Mouse (Mus musculus): ENCODE data around the gene Kcnmb4. TPM values are rescaled to one million over a fixed set of nuclear protein-coding genes. Genes with fewer than 3 reads are reported as not detected.

Gene Kcnmb4
- 6.0 and 7.0 TPM in 2 replicates for polyA plus RNA-seq (2014; fragmentation: Nextera tagmentation; extraction: Ambion mirVana)

GRCm38 (mm10) chr10:116473759-116474549, at the start of gene Kcnmb4:
TSS of gene Kcnmb4 (minus strand) at chr10:116473878.
- no peaks in the 10 kb centered on the region for H3K27me3 ChIP-seq (ENCODE audit: control insufficient read depth, insufficient read depth, low read length)
- peak within 1 kb of the TSS; percentile 57 for H3K9ac ChIP-seq (replicated peaks; ENCODE audit: low read depth, low read length)
- H3K27ac ChIP-seq (ENCODE audit: low read length): no peak within 1 kb of the TSS
- H3K4me1 ChIP-seq (ENCODE audit: control insufficient read depth, insufficient read depth, low read length): peaks cover 9% of the 10 kb centered on the region
- H3K4me3 ChIP-seq (ENCODE audit: low read depth, low read length): peak within 1 kb of the TSS; percentile 65
- H3K9me3 ChIP-seq (ENCODE audit: control insufficient read depth, low read depth, low read length): no peaks in the 10 kb centered on the region
- H3K36me3 ChIP-seq (ENCODE audit: control insufficient read depth, insufficient read depth, low read length): no peaks in the 10 kb centered on the region
- WGBS: 0% methylated on average over 55 of the region's 92 CpGs
- ATAC-seq (ENCODE audit: insufficient number of reproducible peaks, insufficient read depth, low FRiP score, low read depth): peak; percentile 72
- H3K4me2 ChIP-seq (replicated peaks; ENCODE audit: low read depth, low read length): peak within 1 kb of the TSS; percentile 99

- ATAC-seq (ENCODE audit: insufficient number of reproducible peaks, insufficient read depth, low FRiP score, low read depth): no peak
- H3K4me3 ChIP-seq (ENCODE audit: low read depth, low read length): no peak overlapping the region
- H3K36me3 ChIP-seq (ENCODE audit: control insufficient read depth, insufficient read depth, low read length): no peaks in the 10 kb centered on the region; the same call in none of the 2 replicates
- no peak overlapping the region for H3K4me2 ChIP-seq (replicated peaks; ENCODE audit: low read depth, low read length)
- no peaks in the 10 kb centered on the region for H3K9me3 ChIP-seq (ENCODE audit: control insufficient read depth, low read depth, low read length)
- no peaks in the 10 kb centered on the region for H3K27me3 ChIP-seq (ENCODE audit: control insufficient read depth, insufficient read depth, low read length)
- H3K27ac ChIP-seq (ENCODE audit: low read length): no peak overlapping the region
- H3K9ac ChIP-seq (replicated peaks; ENCODE audit: low read depth, low read length): no peak overlapping the region
- H3K4me1 ChIP-seq (ENCODE audit: control insufficient read depth, insufficient read depth, low read length): no peaks in the 10 kb centered on the region
- 90% methylated on average over 1 of the region's 1 CpGs for WGBS
Measured at GRCm38 (mm10) chr10:116519588-116519987, 45.9 kb upstream of the Kcnmb4 start.

GRCm38 (mm10) chr10:116515590-116515989, 41.9 kb upstream of the Kcnmb4 start:
- Histone ChIP-seq H3K4me1 (ENCODE audit: control insufficient read depth, insufficient read depth, low read length) (no peaks in the 10 kb centered on the region), H3K36me3 (ENCODE audit: control insufficient read depth, insufficient read depth, low read length) (no peaks in the 10 kb centered on the region; the same call in none of the 2 replicates), H3K4me3 (ENCODE audit: low read depth, low read length) (no peak overlapping the region), H3K4me2 (replicated peaks; ENCODE audit: low read depth, low read length) (no peak overlapping the region), H3K9me3 (ENCODE audit: control insufficient read depth, low read depth, low read length) (no peaks in the 10 kb centered on the region), H3K27ac (ENCODE audit: low read length) (no peak overlapping the region), H3K27me3 (ENCODE audit: control insufficient read depth, insufficient read depth, low read length) (no peaks in the 10 kb centered on the region), H3K9ac (replicated peaks; ENCODE audit: low read depth, low read length) (no peak overlapping the region)
- 85% methylated on average over 6 of the region's 6 CpGs for WGBS
- no peak for ATAC-seq (ENCODE audit: insufficient number of reproducible peaks, insufficient read depth, low FRiP score, low read depth)

GRCm38 (mm10) chr10:116515158-116515557, 41.5 kb upstream of the Kcnmb4 start:
- H3K9me3 ChIP-seq (ENCODE audit: control insufficient read depth, low read depth, low read length): no peaks in the 10 kb centered on the region
- 88% methylated on average over 4 of the region's 4 CpGs for WGBS
- no peak overlapping the region for H3K9ac ChIP-seq (replicated peaks; ENCODE audit: low read depth, low read length)
- no peak for ATAC-seq (ENCODE audit: insufficient number of reproducible peaks, insufficient read depth, low FRiP score, low read depth)
- no peaks in the 10 kb centered on the region; the same call in none of the 2 replicates for H3K36me3 ChIP-seq (ENCODE audit: control insufficient read depth, insufficient read depth, low read length)
- no peak overlapping the region for H3K27ac ChIP-seq (ENCODE audit: low read length)
- H3K4me2 ChIP-seq (replicated peaks; ENCODE audit: low read depth, low read length): no peak overlapping the region
- no peak overlapping the region for H3K4me3 ChIP-seq (ENCODE audit: low read depth, low read length)
- no peaks in the 10 kb centered on the region for H3K27me3 ChIP-seq (ENCODE audit: control insufficient read depth, insufficient read depth, low read length)
- no peaks in the 10 kb centered on the region for H3K4me1 ChIP-seq (ENCODE audit: control insufficient read depth, insufficient read depth, low read length)

GRCm38 (mm10) chr10:116513254-116513635, 39.6 kb upstream of the Kcnmb4 start:
- Histone ChIP-seq H3K9ac (replicated peaks; ENCODE audit: low read depth, low read length) (no peak overlapping the region), H3K4me1 (ENCODE audit: control insufficient read depth, insufficient read depth, low read length) (no peaks in the 10 kb centered on the region), H3K9me3 (ENCODE audit: control insufficient read depth, low read depth, low read length) (no peaks in the 10 kb centered on the region), H3K36me3 (ENCODE audit: control insufficient read depth, insufficient read depth, low read length) (no peaks in the 10 kb centered on the region; the same call in 1 of the 2 replicates), H3K4me3 (ENCODE audit: low read depth, low read length) (no peak overlapping the region), H3K4me2 (replicated peaks; ENCODE audit: low read depth, low read length) (no peak overlapping the region), H3K27me3 (ENCODE audit: control insufficient read depth, insufficient read depth, low read length) (no peaks in the 10 kb centered on the region), H3K27ac (ENCODE audit: low read length) (no peak overlapping the region)
- 64% methylated on average over 7 of the region's 7 CpGs for WGBS
- ATAC-seq (ENCODE audit: insufficient number of reproducible peaks, insufficient read depth, low FRiP score, low read depth): no peak

- H3K36me3 ChIP-seq (ENCODE audit: control insufficient read depth, insufficient read depth, low read length): no peaks in the 10 kb centered on the region; the same call in 1 of the 2 replicates
- no peak overlapping the region for H3K9ac ChIP-seq (replicated peaks; ENCODE audit: low read depth, low read length)
- no peaks in the 10 kb centered on the region for H3K27me3 ChIP-seq (ENCODE audit: control insufficient read depth, insufficient read depth, low read length)
- no peaks in the 10 kb centered on the region for H3K9me3 ChIP-seq (ENCODE audit: control insufficient read depth, low read depth, low read length)
- ATAC-seq (ENCODE audit: insufficient number of reproducible peaks, insufficient read depth, low FRiP score, low read depth): no peak
- WGBS: 83% methylated on average over 11 of the region's 11 CpGs
- no peaks in the 10 kb centered on the region for H3K4me1 ChIP-seq (ENCODE audit: control insufficient read depth, insufficient read depth, low read length)
- H3K4me3 ChIP-seq (ENCODE audit: low read depth, low read length): no peak overlapping the region
- no peak overlapping the region for H3K4me2 ChIP-seq (replicated peaks; ENCODE audit: low read depth, low read length)
- no peak overlapping the region for H3K27ac ChIP-seq (ENCODE audit: low read length)
Measured at GRCm38 (mm10) chr10:116512521-116513253, 39.0 kb upstream of the Kcnmb4 start.

GRCm38 (mm10) chr10:116505303-116506014, 31.8 kb upstream of the Kcnmb4 start:
- Histone ChIP-seq H3K27ac (ENCODE audit: low read length) (no peak overlapping the region), H3K9me3 (ENCODE audit: control insufficient read depth, low read depth, low read length) (no peaks in the 10 kb centered on the region), H3K4me2 (replicated peaks; ENCODE audit: low read depth, low read length) (no peak overlapping the region), H3K27me3 (ENCODE audit: control insufficient read depth, insufficient read depth, low read length) (no peaks in the 10 kb centered on the region), H3K4me3 (ENCODE audit: low read depth, low read length) (no peak overlapping the region), H3K36me3 (ENCODE audit: control insufficient read depth, insufficient read depth, low read length) (no peaks in the 10 kb centered on the region), H3K4me1 (ENCODE audit: control insufficient read depth, insufficient read depth, low read length) (no peaks in the 10 kb centered on the region), H3K9ac (replicated peaks; ENCODE audit: low read depth, low read length) (no peak overlapping the region)
- ATAC-seq (ENCODE audit: insufficient number of reproducible peaks, insufficient read depth, low FRiP score, low read depth): no peak
- 85% methylated on average over 7 of the region's 7 CpGs for WGBS

- 92% methylated on average over 3 of the region's 3 CpGs for WGBS
- no peaks in the 10 kb centered on the region for H3K4me1 ChIP-seq (ENCODE audit: control insufficient read depth, insufficient read depth, low read length)
- no peak overlapping the region for H3K4me3 ChIP-seq (ENCODE audit: low read depth, low read length)
- H3K9me3 ChIP-seq (ENCODE audit: control insufficient read depth, low read depth, low read length): no peaks in the 10 kb centered on the region
- H3K27me3 ChIP-seq (ENCODE audit: control insufficient read depth, insufficient read depth, low read length): no peaks in the 10 kb centered on the region
- no peak overlapping the region for H3K27ac ChIP-seq (ENCODE audit: low read length)
- H3K36me3 ChIP-seq (ENCODE audit: control insufficient read depth, insufficient read depth, low read length): peaks cover 41% of the 10 kb centered on the region
- no peak overlapping the region for H3K9ac ChIP-seq (replicated peaks; ENCODE audit: low read depth, low read length)
- ATAC-seq (ENCODE audit: insufficient number of reproducible peaks, insufficient read depth, low FRiP score, low read depth): no peak
- H3K4me2 ChIP-seq (replicated peaks; ENCODE audit: low read depth, low read length): no peak overlapping the region
Measured at GRCm38 (mm10) chr10:116492768-116493167, 19.1 kb upstream of the Kcnmb4 start.
